Mouse (Mus musculus): ENCODE results near the gene Ect2.

The Ect2 gene

GRCm38 (mm10) chr3:27071706-27072105, 82.0 kb downstream of the Ect2 start:
- no peak for DNase-seq (ENCODE audit: low read depth, low spot score)

DNA sequence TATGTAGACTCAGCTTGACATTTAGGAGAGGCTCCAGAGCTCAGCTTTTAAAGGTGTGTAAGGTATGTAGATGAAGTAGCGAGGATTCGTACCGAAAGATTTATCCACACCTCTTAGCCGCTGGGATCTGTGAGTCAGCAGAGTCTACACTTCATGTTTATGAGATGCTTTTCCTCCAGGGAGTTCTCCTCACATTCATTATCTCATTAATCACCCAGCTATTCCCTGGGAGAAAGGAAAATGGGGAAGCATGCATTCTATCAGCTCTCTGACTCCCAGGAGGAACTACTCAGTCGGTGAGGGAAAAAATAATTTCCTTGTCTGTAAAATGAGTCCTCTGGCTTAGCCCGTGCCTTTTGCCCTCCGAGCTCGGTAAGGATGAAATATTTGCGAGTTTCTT, 83.3 kb downstream of the Ect2 start:
- DNase-seq (ENCODE audit: low read depth, low spot score): no peak

DNA sequence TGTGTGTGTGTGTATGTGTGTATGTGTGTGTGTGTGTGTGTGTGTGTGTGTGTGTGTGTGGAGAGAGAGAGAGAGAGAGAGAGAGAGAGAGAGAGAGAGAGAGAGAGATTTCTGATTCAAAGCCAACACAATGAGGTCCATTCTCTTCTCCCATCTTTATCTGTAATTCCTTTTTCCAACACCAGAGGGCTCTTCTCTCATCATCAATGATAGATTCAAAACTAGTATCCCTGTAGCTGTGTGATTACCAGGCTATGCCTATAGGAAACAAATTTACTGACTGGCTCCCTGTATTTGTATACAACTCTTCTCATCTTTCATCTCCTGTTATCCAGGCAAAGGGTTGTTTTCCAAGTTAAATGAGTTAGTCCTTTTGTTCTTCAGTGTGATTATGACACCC, 86.5 kb downstream of the Ect2 start:
- no peak for DNase-seq (ENCODE audit: low read depth, low spot score)

DNA sequence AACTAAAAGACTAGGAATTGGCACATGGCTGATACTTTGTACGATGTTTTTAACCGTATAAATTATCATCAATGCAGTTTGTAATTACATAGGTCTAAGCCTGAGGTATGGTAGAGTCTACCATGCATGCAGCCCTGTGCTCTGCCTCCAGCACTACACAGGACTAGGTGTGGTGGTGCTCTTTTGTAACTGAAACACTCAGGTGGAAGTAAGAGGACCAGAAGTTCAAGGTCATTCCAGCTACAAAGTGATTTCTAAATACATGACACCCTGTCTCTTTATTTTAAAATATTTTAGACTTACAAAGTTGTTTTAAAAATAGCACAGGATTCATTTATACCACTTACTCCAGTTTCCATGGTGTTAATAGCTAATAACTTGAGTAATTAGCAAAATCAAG, 88.8 kb downstream of the Ect2 start:
- DNase-seq (ENCODE audit: low read depth, low spot score): no peak

DNA sequence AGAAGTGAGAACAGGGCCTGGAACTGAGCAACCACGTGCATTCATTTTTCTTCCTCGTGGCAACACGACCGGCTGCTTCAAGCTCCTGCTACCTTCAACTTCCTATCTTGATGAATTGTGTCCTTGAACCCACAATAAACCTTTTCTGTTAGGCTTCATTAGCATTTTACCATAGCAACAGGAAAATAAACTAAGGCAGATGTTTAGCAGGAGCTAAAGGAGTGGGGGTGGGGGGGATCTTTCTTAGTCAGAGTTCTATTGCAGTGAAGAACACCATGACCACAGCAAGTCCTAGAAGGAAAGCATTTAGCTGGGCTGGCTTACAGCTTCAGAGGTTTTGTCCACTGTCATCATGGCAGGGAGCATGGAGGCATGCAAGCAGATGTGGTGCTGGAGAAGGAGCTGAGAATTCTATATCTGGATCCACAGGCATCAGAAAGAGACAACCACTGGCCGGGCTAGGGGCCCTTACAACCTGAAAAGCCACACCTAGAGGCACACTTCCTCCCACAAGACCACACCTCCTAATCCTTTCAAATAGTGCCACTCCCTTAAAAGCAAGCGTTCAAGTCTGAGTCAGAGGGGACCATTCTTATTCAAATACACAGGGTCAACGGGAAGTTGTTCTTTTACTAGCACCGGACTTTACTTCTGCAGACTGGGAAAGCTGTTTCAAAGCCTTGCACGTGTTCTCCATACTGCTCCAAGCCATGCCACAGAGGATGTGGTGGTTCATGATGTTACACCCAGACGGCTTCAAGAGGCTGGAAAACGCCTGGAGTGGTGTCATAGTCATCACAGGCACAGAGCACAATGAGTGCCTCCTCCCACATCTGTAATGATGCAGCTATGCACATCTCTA, 90.0 kb downstream of the Ect2 start:
- no peak for DNase-seq (ENCODE audit: low read depth, low spot score)

DNA sequence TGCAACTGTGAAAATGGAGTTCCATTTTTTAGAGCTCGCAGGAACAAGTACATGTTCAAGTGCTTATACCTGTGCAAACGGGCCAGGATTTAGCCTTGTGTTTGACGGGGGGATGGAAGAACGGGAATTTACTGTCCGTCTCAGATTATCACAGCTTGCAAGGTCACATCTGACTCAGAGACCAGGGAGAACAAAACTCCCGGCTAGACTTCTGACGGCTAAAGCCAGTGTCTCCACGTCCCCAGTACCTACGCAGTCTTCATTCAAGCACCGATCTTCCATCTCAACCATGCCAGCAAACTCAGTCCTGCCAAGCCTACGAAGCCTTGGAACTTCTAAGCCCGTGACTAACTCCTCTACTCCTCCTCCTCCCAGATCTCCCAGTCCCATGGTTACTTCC, 93.2 kb downstream of the Ect2 start:
- no peak for DNase-seq (ENCODE audit: low read depth, low spot score)

DNA sequence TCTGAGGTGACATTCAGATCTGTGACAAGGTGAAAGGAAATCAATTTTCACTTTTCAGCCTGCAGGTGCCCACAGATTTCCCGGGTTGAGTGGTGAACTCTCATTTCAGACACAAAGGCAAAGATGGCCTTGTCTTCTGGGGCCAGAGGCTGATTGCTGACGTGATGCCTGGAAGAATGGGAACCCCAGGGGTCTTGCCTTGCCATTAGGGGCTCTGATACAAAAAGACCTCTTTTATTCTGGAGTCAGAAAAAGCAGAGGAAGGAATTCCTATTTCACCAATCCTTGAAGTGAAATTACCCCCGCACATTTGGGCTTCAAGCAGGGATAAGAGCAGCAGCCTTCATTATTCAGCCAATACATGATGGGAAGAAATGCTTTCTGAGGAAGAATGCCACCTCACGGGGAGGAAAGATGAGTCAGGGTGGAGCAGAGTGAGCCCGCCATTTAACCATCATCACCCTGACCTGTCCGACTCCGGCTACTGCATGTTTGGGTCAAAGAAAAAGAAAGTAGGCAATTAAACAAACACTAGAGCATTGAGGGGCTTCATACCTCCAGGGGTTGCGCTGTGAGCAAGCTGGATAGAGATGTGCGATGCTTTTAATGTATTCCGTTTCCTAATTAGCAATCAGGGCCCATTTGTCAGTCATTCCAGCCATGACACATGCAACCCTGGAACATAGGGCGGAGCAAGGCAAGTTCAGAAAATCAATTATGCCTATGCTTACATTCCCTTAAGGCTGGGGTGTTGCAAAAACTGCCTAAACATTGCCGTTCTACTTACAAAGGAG, 94.0 kb downstream of the Ect2 start:
- no peak for DNase-seq (ENCODE audit: low read depth, low spot score)

DNA sequence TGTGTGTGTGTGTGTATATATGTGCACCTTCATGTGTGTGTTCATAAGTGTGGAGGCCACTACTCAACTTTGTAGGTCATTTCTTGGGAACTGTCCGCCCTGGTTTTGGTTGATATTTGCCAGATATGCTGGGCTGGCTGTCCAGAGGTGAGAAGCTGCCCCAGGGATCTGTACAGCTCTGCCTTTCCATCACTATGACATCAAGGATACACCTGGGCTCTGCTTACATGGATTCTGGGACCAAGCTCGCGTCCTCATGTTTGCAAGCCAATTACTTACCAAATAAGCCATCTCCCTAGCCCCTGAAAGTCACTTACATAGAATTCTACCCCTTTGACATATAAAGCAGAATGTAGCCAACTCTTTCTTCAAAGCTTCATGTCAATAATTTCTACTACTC, 98.2 kb downstream of the Ect2 start:
- no peak for DNase-seq (ENCODE audit: low read depth, low spot score)

DNA sequence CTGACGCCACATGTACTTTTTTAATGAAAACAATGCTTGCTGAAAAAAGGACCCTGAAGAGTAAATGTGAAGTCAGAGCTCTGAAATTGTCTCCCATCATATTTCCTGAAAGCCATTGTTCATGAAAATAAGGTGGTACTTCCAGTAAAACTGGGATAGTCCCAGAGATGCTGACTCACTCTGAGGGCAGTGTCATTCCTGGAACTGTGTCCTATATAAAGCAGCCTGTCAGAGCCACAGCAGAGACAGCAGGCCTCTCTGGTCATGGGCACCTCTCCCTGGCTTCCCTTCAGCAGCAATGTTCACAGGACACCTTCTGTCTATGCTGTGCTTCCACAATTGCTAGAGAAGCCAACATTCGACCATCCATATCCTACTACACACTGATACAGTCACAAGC, 98.9 kb downstream of the Ect2 start:
- no peak for DNase-seq (ENCODE audit: low read depth, low spot score)

Measured in brain, embryonic 18.5 days (tissue).